In genomic region chr3:85271491-85271890, GRCm38 (mm10) we compare ENCODE assay signal across 23 mouse cellular contexts.
DNase-seq lines count a peak whose midpoint lies in the region; ATAC-seq and TF ChIP-seq lines count a peak whose summit lies in the region.
"Had no signal": no experiment of that assay in that cellular context is flagged by ENCODE, and none has a peak within 500 bp of the region (broad histone marks: within the 10 kb centered on the region; RNA-seq: fewer than 3 reads in every experiment).

No protein-coding gene starts in this region.

- TF ChIP-seq EP300 in lung, postnatal 0 days (IDR thresholded peaks at IDR 0.05): peak; percentile 29; the same call in 1 of the 2 replicates

- no peaks in the 10 kb centered on the region for H3K27me3 ChIP-seq in liver, adult 2 months (ENCODE audit: control insufficient read depth, insufficient read depth, low read length)
- no peaks in the 10 kb centered on the region for H3K27me3 ChIP-seq in lung, postnatal 0 days (replicated peaks; ENCODE audit: insufficient read depth, low read length)
- H3K27me3 ChIP-seq: embryonic facial prominence, embryonic 13.5 days; embryonic facial prominence, embryonic 15.5 days; forebrain, embryonic 12.5 days had no signal

- H3K27ac ChIP-seq in liver, adult 2 months (replicated peaks; ENCODE audit: insufficient read depth, low read depth, low read length): peak overlapping the region; percentile 89
- H3K27ac ChIP-seq in lung, postnatal 0 days (ENCODE audit: low read length): no peak overlapping the region
- H3K27ac ChIP-seq: embryonic facial prominence, embryonic 13.5 days; embryonic facial prominence, embryonic 15.5 days; forebrain, embryonic 10.5 days; forebrain, embryonic 12.5 days had no signal

- WGBS in liver, adult 2 months: 71% methylated on average over 2 of the region's 2 CpGs
- 71% methylated on average over 2 of the region's 2 CpGs for WGBS in lung, postnatal 0 days

- H3K4me3 ChIP-seq in liver, adult 2 months (ENCODE audit: insufficient read depth, low read depth, low read length): no peak overlapping the region
- no peak overlapping the region for H3K4me3 ChIP-seq in lung, postnatal 0 days (ENCODE audit: low read depth, low read length)
- H3K4me3 ChIP-seq: embryonic facial prominence, embryonic 13.5 days; embryonic facial prominence, embryonic 15.5 days; erythroblast, embryonic 14.5 days; forebrain, embryonic 10.5 days; forebrain, embryonic 12.5 days had no signal

- TF ChIP-seq POLR2A in liver, adult 2 months (IDR thresholded peaks at IDR 0.05; ENCODE audit: extremely low read depth, insufficient read depth, low read length): no peak

- H3K9ac ChIP-seq in liver, adult 2 months (ENCODE audit: low read depth, low read length): no peak overlapping the region
- no peak overlapping the region for H3K9ac ChIP-seq in lung, postnatal 0 days (replicated peaks; ENCODE audit: low read depth)
- H3K9ac ChIP-seq: embryonic facial prominence, embryonic 13.5 days; embryonic facial prominence, embryonic 15.5 days; forebrain, embryonic 12.5 days had no signal

- peaks cover 4% of the 10 kb centered on the region; the same call in 1 of the 2 replicates for H3K79me2 ChIP-seq in liver, adult 2 months (ENCODE audit: control insufficient read depth, insufficient read depth, low read length)

- peaks cover 51% of the 10 kb centered on the region for H3K4me1 ChIP-seq in liver, adult 2 months (ENCODE audit: control insufficient read depth, insufficient read depth, low read length)
- no peaks in the 10 kb centered on the region for H3K4me1 ChIP-seq in lung, postnatal 0 days (ENCODE audit: insufficient read depth, low read depth, low read length)
- H3K4me1 ChIP-seq: forebrain, embryonic 12.5 days had no signal

- TF ChIP-seq CTCF in liver, adult 2 months (IDR thresholded peaks at IDR 0.05; ENCODE audit: low read depth, low read length): no peak
- no peak for TF ChIP-seq CTCF in lung, postnatal 0 days (IDR thresholded peaks at IDR 0.05)

- no peak overlapping the region for H3K4me2 ChIP-seq in lung, postnatal 0 days (replicated peaks; ENCODE audit: low read depth, low read length)
- H3K4me2 ChIP-seq: embryonic facial prominence, embryonic 13.5 days; embryonic facial prominence, embryonic 15.5 days; forebrain, embryonic 12.5 days had no signal

- H3K36me3 ChIP-seq in liver, adult 2 months (ENCODE audit: control insufficient read depth, insufficient read depth, low read length): peaks cover 12% of the 10 kb centered on the region
- H3K36me3 ChIP-seq in lung, postnatal 0 days (ENCODE audit: insufficient read depth, low read length): no peaks in the 10 kb centered on the region
- H3K36me3 ChIP-seq: embryonic facial prominence, embryonic 13.5 days; embryonic facial prominence, embryonic 15.5 days; forebrain, embryonic 10.5 days; forebrain, embryonic 12.5 days had no signal

- peak; percentile 90 for DNase-seq in liver, adult 2 months (ENCODE audit: extremely low read depth, low read depth, low spot score)
- no peak for DNase-seq in liver
- peak; percentile 18 for DNase-seq in lung, postnatal 0 days (ENCODE audit: low spot score)
- DNase-seq in lung, postnatal 4 days: no peak
- peak; percentile 22 for DNase-seq in lung, postnatal 25 days (ENCODE audit: low spot score)
- peak; percentile 37 for DNase-seq in lung, postnatal 36 days
- no peak for DNase-seq in frontal cortex, postnatal 14 days (ENCODE audit: low spot score in 2 of 2)
- DNase-seq: adrenal gland, adult 2 months; adrenal gland, postnatal 10 days; adrenal gland, postnatal 25 days; cerebellum, adult 11 months; cerebellum, adult 18-20 months; cerebellum, adult 8-10 months; cerebellum, adult 9-11 months; cerebellum, postnatal 14 days; cerebellum, postnatal 36 days had no signal

- H3K9me3 ChIP-seq in lung, postnatal 0 days (ENCODE audit: low read length): no peaks in the 10 kb centered on the region
- H3K9me3 ChIP-seq: embryonic facial prominence, embryonic 13.5 days; embryonic facial prominence, embryonic 15.5 days; forebrain, embryonic 10.5 days; forebrain, embryonic 12.5 days had no signal

- ATAC-seq in lung, postnatal 0 days: peak; percentile 41; the same call in 1 of the 2 replicates
- ATAC-seq: forebrain, embryonic 14.5 days; forebrain, embryonic 16.5 days had no signal

Comparison
In these comparisons a context has a peak if more than half of its experiments do, and no peak if none do; other contexts are left out.
1. DNase-seq: peak in liver, adult 2 months (single experiment), lung, postnatal 0 days (single experiment), lung, postnatal 25 days (single experiment) and lung, postnatal 36 days (single experiment); none in liver (single experiment), lung, postnatal 4 days (0 of 2) and frontal cortex, postnatal 14 days (0 of 2).